Mouse (Mus musculus) gastrocnemius, postnatal 36 days (tissue): ENCODE measurements at regions not wholly inside any gene's neighbourhood (a gene's known extent, or its start where the extent isn't known, plus 50 kb on each side); places are given as distances from the start of the nearest gene placed in this dataset.

ENCODE experiments used
- DNase-seq, 2 experiments: peaks; one replicate each; pipeline ENCODE4 v3.0.0; 2022
- intact Hi-C: fragments of 180-260 bp; cut with DNase I; formaldehyde crosslinking; loops from one replicate; pipeline ENCODE4 v1.15.1; 2025

GRCm38 (mm10) chr13:38878718-38879669, 81.7 kb downstream of the Slc35b3 start:
- DNase-seq = no peak
- intact Hi-C loops = no loop called here

GRCm38 (mm10) chr13:38875923-38876322, 84.8 kb downstream of the Slc35b3 start:
- no peak for DNase-seq
- intact Hi-C loops = no loop called here

GRCm38 (mm10) chr13:38864002-38864401, 96.7 kb downstream of the Slc35b3 start:
- intact Hi-C loops = no loop called here
- DNase-seq = no peak

DNA sequence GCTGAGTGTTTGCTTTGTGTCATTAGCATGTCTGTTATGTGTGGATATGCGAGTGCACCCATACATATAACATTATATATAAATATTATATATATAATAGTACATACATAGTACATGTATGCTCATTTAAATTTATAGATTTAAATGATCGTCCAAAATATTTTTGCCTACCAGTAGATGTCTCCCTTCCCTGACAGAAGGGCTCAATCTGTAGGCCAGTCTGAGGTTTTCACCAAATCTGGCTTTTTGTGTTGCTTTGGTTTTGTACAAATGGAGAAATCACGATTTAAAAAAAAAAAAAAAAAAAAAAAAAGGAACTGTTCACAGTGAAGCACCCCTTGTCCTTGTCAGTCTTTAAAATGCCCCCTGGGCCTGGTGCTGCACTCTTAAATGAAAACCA, 104.9 kb downstream of the Slc35b3 start:
- no peak for DNase-seq
- intact Hi-C loops = loop anchor here (5.0 kb wide), 1 partner anchor 157 kb away; no protein-coding TSS in a partner anchor

- intact Hi-C loops = loop anchor here (5.0 kb wide), 1 partner anchor 157 kb away; no protein-coding TSS in a partner anchor
- no peak for DNase-seq
These were observed 105.7 kb downstream of the Slc35b3 start for GRCm38 (mm10) chr13:38854986-38855385.

GRCm38 (mm10) chr13:38852868-38853267, 107.8 kb downstream of the Slc35b3 start:
- DNase-seq = no peak
- intact Hi-C loops = no loop called here

DNA sequence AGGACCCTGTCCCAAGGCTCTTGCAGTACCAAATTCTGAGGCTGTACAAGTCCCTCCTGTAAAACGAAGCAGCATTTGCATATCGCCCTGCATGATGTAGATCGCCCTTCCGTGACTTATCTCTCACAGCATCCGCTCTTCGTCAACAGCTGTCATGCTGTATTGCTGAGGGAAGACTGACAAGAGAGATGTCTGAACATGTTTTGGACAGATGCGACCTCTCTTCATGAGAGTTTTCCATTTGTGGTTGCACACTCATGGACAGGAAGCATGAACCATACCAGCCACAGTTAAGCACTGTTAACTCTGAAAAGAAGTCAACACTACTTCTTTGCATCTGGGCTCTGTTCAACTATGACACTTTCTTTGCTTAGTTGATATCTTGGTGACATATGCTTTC, 108.9 kb downstream of the Slc35b3 start:
- DNase-seq = no peak
- intact Hi-C loops = no loop called here

DNA sequence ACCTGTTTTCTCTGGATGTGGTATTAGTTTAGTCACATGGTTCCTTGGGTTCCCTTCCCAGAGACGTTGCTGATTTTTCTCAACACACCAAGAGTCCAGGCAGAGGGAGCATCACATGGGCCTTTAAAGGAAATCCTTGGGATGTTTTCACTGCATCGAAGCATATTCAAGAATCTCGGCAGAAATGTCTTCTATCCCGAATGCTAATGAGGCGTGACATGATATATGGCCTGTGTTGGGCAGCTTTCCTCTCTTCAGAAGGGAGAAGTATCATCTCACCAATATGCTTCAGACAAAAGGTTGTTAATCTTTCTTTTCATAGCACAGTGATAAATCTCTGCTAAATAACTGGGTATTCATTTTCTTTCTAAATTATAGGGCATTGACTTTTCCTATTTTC, 122.4 kb downstream of the Slc35b3 start:
- intact Hi-C loops = no loop called here
- no peak for DNase-seq

- intact Hi-C loops = no loop called here
- no peak for DNase-seq
These were observed 135.0 kb downstream of the Slc35b3 start for GRCm38 (mm10) chr13:38825649-38826048.

GRCm38 (mm10) chr13:38819526-38819925, 141.1 kb downstream of the Slc35b3 start:
- DNase-seq = no peak
- intact Hi-C loops = no loop called here

GRCm38 (mm10) chr13:38818781-38819180, 141.9 kb downstream of the Slc35b3 start:
- intact Hi-C loops = no loop called here
- DNase-seq = no peak

DNA sequence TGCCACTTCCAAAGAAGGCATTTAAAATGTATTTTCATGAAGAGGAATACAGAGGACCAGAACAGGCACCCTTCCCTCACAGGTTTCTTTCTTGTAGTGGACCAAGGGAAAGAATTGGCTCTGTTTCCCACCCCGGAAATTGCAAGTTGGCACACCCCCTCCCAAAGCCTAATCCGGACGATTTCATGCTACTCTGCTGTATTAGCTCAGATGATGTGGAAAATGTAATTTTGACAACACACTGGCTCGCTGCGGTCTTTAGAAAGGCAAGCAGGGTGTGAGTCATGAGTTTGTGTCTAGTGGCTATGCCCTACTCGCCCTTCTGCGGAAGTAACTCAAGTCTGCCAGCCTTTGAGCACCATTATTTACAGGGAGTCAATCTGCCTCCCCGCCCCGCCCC, 144.4 kb downstream of the Slc35b3 start:
- intact Hi-C loops = no loop called here
- DNase-seq = no peak

GRCm38 (mm10) chr13:38815002-38815707, 145.5 kb downstream of the Slc35b3 start:
- DNase-seq = no peak
- intact Hi-C loops = no loop called here

GRCm38 (mm10) chr13:38798514-38798913, 139.7 kb upstream of the Eef1e1 start:
- intact Hi-C loops = no loop called here
- no peak for DNase-seq

- DNase-seq = no peak
- intact Hi-C loops = no loop called here
These were observed 134.6 kb upstream of the Eef1e1 start for GRCm38 (mm10) chr13:38793456-38793855.

- intact Hi-C loops = no loop called here
- DNase-seq = no peak
These were observed 121.8 kb upstream of the Eef1e1 start for GRCm38 (mm10) chr13:38780630-38781010.

DNA sequence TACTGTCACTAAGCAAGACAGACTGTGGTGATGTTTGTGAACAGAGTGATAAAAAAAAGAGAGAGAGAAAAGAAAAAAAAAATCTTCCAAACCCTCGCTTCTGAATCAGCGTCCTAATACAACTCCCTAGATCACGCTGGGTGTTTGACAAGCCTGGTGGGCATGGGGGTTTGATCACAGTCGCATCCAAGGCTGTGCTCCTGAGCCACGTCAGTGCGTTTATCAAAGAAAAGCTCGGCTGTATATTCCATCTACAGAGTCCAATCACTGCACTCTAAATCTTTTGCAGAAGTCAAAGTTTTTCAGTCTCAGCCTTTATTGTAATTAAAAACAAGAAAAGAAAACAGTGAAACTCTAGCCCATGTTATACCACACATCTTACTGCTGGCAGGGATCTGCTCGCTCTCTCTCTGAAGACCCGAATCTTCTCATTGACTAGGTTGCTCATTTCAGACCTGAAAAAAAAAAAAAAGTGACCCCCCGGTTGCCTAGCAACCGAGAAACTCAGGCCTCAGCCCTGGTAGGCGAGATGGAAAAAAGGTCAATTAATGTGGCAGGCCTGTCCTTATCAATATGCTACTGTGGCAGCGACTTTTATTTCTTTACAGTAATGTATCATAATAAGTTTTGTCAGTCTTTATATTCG, 121.2 kb upstream of the Eef1e1 start:
- intact Hi-C loops = no loop called here
- DNase-seq = no peak

DNA sequence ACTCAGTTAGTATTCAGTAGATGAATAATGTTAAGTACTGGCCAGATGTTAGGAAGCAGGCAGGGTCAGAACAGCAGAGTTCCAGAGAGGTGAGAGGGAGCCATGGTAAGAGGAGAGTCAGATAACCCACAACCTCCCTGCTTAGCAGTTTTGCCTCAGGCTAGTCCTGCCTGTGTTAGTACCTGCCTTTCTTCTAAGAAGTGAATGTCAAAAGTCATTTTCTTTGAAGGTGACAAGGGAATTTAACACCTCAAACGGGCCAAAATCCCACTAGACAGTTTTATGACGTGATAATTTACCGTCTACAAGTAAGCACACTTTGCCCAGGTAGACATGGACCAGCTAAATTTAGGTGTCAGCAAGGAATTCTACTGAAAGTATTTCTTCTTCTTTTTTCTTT, 117.7 kb upstream of the Eef1e1 start:
- intact Hi-C loops = no loop called here
- DNase-seq = no peak

DNA sequence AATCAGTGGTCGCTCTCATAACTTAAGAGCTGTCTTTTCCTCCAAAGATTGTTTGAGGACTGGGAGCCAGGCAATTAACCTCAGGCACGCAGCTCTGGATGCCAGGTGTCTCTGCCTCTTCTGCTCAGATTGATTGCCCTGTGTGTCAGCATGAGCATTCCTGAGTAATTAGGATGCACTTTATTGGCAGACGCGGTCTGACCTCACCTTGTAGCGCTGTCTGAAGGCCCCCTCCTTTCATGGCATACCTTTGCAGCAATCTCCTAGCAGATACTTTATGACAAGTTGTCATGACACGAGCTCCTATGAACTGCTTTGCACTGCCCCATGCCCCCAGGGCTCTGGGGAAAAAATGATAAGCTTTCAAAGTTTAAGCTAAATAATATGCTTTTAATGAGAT, 114.1 kb upstream of the Eef1e1 start:
- DNase-seq = no peak
- intact Hi-C loops = no loop called here

DNA sequence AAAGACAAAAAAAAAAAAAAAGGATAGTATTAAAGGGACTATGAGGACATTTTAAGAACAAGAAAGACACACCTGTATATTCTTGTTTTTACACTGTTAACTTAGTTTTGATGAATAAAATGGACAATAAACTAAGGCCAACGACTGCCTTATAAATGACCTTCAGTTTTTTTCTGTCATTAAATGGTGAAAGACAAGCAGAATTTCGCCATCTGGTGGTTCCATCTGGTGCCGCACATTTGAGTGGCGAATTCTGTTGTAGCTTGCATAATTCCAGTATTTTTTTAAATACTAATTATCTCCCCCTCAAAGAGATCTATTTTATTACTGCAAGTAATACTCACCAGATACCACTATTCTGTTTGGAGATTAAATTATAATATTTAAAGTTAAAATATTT, 107.3 kb upstream of the Eef1e1 start:
- DNase-seq = no peak
- intact Hi-C loops = no loop called here

GRCm38 (mm10) chr13:38760261-38760660, 101.4 kb upstream of the Eef1e1 start:
- intact Hi-C loops = no loop called here
- no peak for DNase-seq
